Mouse (Mus musculus) cortical plate, adult 2 months (tissue): Measurements from ENCODE around the gene Gm49661. TPM values are rescaled to one million over a fixed set of nuclear protein-coding genes. Genes with fewer than 3 reads are reported as not detected.

Experiments used
- H3K27ac ChIP-seq: fragments of 200-500 bp; 2 replicates; pipeline ENCODE4 v1.5.1; 2012; ENCODE audit warnings: low read length, control low read depth, inconsistent platforms; ENCODE audit not compliant: insufficient read depth
- H3K4me1 ChIP-seq: fragments of 200-500 bp; 2 replicates; pipeline ENCODE4 v1.6.1; 2011; ENCODE audit warnings: low read length; ENCODE audit not compliant: control insufficient read depth, insufficient read depth
- H3K4me3 ChIP-seq: fragments of 200-500 bp; 2 replicates; pipeline ENCODE4 v1.5.1; 2011; ENCODE audit warnings: mild to moderate bottlenecking, low read length, control low read depth; ENCODE audit not compliant: insufficient read depth
- CTCF ChIP-seq: fragments of 200-500 bp; IDR thresholded peaks from 2 replicates; pipeline ENCODE4 v1.5.1; 2011; ENCODE audit warnings: mild to moderate bottlenecking, control low read depth, low read length; ENCODE audit not compliant: insufficient read depth; ENCODE audit errors: extremely low read depth
- POLR2A ChIP-seq: fragments of 200-500 bp; IDR thresholded peaks from 2 replicates; pipeline ENCODE4 v1.6.1; 2011; ENCODE audit warnings: mild to moderate bottlenecking, low read length, control low read depth; ENCODE audit not compliant: insufficient read depth; ENCODE audit errors: extremely low read depth
- polyA plus RNA-seq: library from polyadenylated mRNA; depleted of rRNA; stranded (reverse); fragments of >200 nt; gene quantifications from 2 replicates; pipeline ENCODE4 v1.2.3, GENCODE M21; 2012

Gm49661 gene
- polyA plus RNA-seq, 1 experiment, result not detected

DNA sequence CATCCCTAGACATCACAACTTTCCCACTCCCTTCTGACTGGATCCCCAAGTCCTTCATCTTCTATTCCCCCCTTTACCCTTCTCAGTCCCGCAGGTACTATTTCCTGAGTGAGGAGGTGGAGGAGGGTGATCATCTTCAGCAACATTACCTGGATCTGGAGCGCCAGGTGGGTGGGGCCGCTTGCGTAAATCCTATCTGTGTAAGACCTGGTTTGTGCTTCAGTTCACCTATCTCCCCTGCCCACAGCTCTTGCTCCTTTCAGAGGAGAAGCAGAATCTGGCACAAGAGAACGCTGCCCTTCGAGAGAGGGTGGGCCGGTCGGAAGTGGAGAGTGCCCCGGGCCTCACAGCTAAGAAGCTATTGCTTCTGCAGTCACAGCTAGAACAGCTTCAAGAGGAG, 25.1 kb upstream of the Gm49661 start:
- TF ChIP-seq CTCF (no peak), POLR2A (no peak)
- Histone ChIP-seq H3K27ac (no peak overlapping the region), H3K4me3 (no peak overlapping the region), H3K4me1 (0 out of 2 replicates have a peak, but pooled peaks cover 2% of the 10 kb centered on the region)

- peak overlapping the region; percentile 43 for H3K4me3 ChIP-seq
- TF ChIP-seq CTCF (no peak), POLR2A (no peak)
- no peak overlapping the region for H3K27ac ChIP-seq
- peaks cover 6% of the 10 kb centered on the region; the same call in 1 of the 2 replicates for H3K4me1 ChIP-seq
These were observed 21.6 kb upstream of the Gm49661 start for GRCm38 (mm10) chr8:84990836-84991235.

- TF ChIP-seq CTCF (peak; percentile 94), POLR2A (peak; percentile 85; the same call in 1 of the 2 replicates)
- H3K4me3 ChIP-seq, result peak within 1 kb of the TSS; percentile 43
- H3K27ac ChIP-seq, result peak within 1 kb of the TSS; percentile 32
- H3K4me1 ChIP-seq, result peaks cover 6% of the 10 kb centered on the region; the same call in 1 of the 2 replicates
These were observed 21.1 kb upstream of the Gm49661 start, which contains the start of gene Hook2 for GRCm38 (mm10) chr8:84990349-84990748. TSS of gene Hook2 (plus strand) at chr8:84990603.

DNA sequence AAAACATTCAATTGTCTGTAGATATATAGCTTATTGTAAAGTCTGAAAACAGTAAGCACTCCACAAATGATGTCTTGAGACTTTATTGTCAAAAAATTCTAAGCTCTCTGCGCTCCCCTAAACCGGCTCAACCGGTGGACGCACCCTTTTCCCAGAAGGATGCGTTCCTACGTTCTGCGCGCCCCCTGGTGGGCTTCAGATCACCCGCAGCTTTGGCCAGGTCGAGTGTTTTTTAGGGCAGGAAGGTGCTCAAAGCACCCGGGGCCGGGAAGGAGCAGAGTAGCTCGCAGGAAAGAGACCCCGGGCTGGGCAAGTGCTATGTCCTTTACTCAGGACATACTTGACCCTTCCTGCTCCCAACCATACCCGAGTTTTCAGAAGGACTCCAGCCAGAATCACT, 20.6 kb upstream of the Gm49661 start:
- Histone ChIP-seq H3K4me1 (peaks cover 7% of the 10 kb centered on the region; the same call in 1 of the 2 replicates), H3K4me3 (peak overlapping the region; percentile 43), H3K27ac (peak overlapping the region; percentile 32)
- TF ChIP-seq CTCF (peak; percentile 66), POLR2A (no peak)

GRCm38 (mm10) chr8:84989311-84989731, 20.1 kb upstream of the Gm49661 start:
- no peak overlapping the region for H3K27ac ChIP-seq
- TF ChIP-seq CTCF (no peak), POLR2A (no peak)
- peaks cover 7% of the 10 kb centered on the region; the same call in 1 of the 2 replicates for H3K4me1 ChIP-seq
- H3K4me3 ChIP-seq, result no peak overlapping the region; the same call in 1 of the 2 replicates

DNA sequence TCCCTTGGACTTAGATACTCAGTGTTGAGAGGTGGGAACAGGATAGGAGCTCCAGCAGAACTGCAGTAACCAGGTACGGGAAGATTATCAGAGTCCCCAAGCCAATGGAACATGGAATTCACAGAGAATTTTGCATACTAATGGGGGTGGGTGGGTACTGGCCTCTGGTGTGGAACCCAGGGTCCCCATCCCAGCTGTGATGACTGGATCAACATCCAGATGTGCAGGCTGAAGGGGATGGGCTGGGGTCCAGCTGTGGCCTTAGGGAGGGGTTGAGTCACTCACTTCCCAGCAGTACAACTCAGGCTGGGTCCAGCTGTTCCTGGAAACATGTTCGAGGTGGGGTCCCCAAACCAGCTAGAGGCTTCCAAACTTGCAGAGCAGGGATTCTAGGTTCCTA, 18.7 kb upstream of the Gm49661 start:
- H3K4me3 ChIP-seq, result no peak overlapping the region
- no peak for TF ChIP-seq POLR2A
- TF ChIP-seq CTCF, result no peak
- H3K27ac ChIP-seq, result no peak overlapping the region
- H3K4me1 ChIP-seq, result peaks cover 7% of the 10 kb centered on the region; the same call in 1 of the 2 replicates

DNA sequence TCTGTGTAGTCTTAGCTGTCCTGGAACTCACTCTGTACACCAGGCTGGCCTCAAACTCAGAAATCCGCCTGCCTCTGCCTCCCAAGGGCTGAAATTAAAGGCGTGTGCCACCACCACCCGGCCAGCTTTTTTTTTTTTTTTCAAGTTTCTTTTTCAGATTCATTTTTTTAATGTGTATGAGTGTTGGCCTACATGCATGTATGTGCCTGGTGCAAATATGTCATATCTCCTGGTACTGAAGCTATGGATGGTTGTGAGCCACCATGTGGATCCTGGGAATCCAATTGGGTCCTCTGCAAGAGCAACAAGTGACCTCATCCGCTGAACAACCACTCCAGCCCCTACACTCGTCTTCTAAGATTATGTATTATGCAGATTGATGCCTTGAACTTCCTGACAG, 18.2 kb upstream of the Gm49661 start:
- peaks cover 7% of the 10 kb centered on the region; the same call in 1 of the 2 replicates for H3K4me1 ChIP-seq
- no peak overlapping the region for H3K27ac ChIP-seq
- TF ChIP-seq CTCF (no peak), POLR2A (no peak)
- no peak overlapping the region for H3K4me3 ChIP-seq

- H3K4me3 ChIP-seq, result peak overlapping the region; percentile 55; the same call in 1 of the 2 replicates
- H3K4me1 ChIP-seq, result peaks cover 7% of the 10 kb centered on the region; the same call in 1 of the 2 replicates
- TF ChIP-seq POLR2A, result no peak
- no peak for TF ChIP-seq CTCF
- peak overlapping the region; percentile 62 for H3K27ac ChIP-seq
These were observed 17.2 kb upstream of the Gm49661 start for GRCm38 (mm10) chr8:84986379-84986945.

DNA sequence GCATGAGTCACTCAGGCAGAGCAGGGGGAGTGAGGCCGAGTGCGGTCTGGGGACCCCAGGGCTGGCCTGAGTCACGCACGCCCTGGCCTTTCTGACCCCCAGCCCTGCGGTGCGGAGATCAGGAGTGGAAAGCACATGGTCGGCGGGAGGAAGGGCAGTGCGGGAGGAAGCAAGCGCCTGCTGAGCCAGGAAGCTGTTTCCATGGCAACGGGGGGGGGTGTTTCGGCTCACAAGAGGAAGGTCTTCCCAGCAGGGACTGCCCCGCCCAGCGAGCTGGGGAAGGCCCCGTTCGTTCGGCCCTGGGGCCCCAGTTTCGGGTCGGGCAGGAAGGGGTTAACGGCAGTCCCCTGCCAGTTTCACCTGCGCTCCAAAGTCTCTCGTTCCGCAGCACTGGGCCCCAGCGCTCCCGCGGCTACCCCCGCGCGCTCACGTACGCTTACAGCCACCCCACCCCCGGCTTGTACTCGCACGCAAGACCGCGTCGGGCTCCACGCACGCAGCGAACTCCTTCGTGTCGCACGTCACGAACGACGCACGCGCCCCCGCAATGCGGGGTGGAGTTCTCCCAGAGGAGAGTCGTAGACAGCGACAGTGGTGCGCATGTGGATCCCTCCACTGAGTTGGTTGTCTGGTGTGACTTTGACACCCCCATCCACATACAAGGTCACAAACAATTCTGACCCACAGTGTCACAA, 16.6 kb upstream of the Gm49661 start:
- Histone ChIP-seq H3K27ac (peak overlapping the region; percentile 94), H3K4me1 (peaks cover 7% of the 10 kb centered on the region; the same call in 1 of the 2 replicates), H3K4me3 (peak overlapping the region; percentile 55)
- TF ChIP-seq POLR2A (peak; percentile 95), CTCF (no peak)
